Comparison of ENCODE assay signal across 8 mouse cellular contexts in the genomic region with DNA sequence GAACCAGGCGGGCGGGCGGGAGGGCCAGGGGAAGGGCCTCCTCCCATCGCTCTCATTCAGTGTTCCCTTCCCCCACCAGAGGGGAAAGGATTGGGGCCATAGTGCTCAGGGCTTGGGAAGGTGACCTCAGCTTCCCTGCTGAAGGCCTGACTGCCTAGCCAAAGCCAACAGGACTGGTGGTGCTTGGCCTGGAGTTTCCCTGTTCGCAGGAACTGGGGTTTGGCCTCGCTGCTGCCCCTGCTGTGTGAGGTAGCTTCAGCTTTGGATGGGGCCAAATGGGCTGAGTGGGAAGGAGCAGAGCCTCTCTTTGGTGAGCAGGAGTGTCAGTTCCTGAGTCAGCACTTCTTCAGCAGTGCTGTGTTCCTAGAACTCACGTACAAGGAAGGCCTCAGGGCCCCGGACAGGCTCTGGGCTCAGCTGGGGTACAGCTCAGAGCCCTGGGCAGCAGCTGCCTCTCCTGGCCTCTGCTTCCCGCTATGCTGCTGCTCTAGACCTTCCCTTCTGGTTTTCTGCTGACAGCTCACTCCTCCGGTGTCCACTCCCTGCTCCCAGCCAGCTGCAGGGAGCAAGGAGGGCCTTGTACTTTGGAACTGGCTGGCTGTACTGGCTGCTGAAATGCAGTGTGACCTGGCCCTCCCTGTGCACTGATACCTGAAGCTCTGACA. TPM values are rescaled to one million over a fixed set of nuclear protein-coding genes. Genes with fewer than 3 reads are reported as not detected.
DNase-seq lines count a peak whose midpoint lies in the region; ATAC-seq and TF ChIP-seq lines count a peak whose summit lies in the region.
"Had no signal": no experiment of that assay in that cellular context is flagged by ENCODE, and none has a peak within 500 bp of the region (broad histone marks: within the 10 kb centered on the region; RNA-seq: fewer than 3 reads in every experiment).

No protein-coding gene starts in this region.

- in situ Hi-C loops in ES-E14 (cut with MboI; ENCODE audit: low sequenced_read_pairs in 2 of 2, unreplicated experiment in 2 of 2): no loop called here

- H3K9me3 ChIP-seq in ES-E14 (ENCODE audit: control insufficient read depth, insufficient read depth, low read depth, low read length): no peaks in the 10 kb centered on the region
- no peaks in the 10 kb centered on the region for H3K9me3 ChIP-seq in heart, embryonic 13.5 days
- H3K9me3 ChIP-seq: embryonic facial prominence, embryonic 12.5 days had no signal

- no peak for DNase-seq in ES-E14 (ENCODE audit: low read depth, low spot score)
- DNase-seq in kidney, postnatal 14 days: peak; percentile 78
- no peak for DNase-seq in frontal cortex, adult 2 months (ENCODE audit: extremely low spot score in 1 of 2, low spot score in 1 of 2)
- DNase-seq in embryo, embryonic 10 days (ENCODE audit: low spot score): no peak
- DNase-seq in spleen, postnatal 4 days (ENCODE audit: low spot score in 2 of 2): no peak

- no peaks in the 10 kb centered on the region for H3K27me3 ChIP-seq in heart, embryonic 13.5 days (replicated peaks)
- H3K27me3 ChIP-seq: embryonic facial prominence, embryonic 12.5 days had no signal

- H3K27ac ChIP-seq in ES-E14 (ENCODE audit: insufficient read depth, low read depth, low read length, poor library complexity, severe bottlenecking): peak overlapping the region; percentile 32
- peak overlapping the region; percentile 70 for H3K27ac ChIP-seq in brown adipose tissue, adult 24 weeks (replicated peaks; ENCODE audit: low read depth, low read length)
- H3K27ac ChIP-seq in heart, embryonic 13.5 days (replicated peaks): peak overlapping the region; percentile 70
- H3K27ac ChIP-seq: embryonic facial prominence, embryonic 12.5 days had no signal

- H3K36me3 ChIP-seq in ES-E14 (ENCODE audit: control insufficient read depth, insufficient read depth, low read length, poor library complexity, severe bottlenecking): peaks cover 22% of the 10 kb centered on the region
- H3K36me3 ChIP-seq in heart, embryonic 13.5 days: peaks cover 73% of the 10 kb centered on the region

- peak; percentile 40; the same call in 1 of the 2 replicates for ATAC-seq in heart, embryonic 13.5 days (ENCODE audit: extremely low read depth, insufficient number of reproducible peaks, low FRiP score, low TSS enrichment)

- peak overlapping the region in 1 of 2 experiments; percentile 2; a peak in 1 of 4 replicates for H3K4me3 ChIP-seq in ES-E14 (ENCODE audit: insufficient read depth in 1 of 2, low read depth in 1 of 2, low read length in 2 of 2, poor library complexity in 1 of 2, severe bottlenecking in 1 of 2)
- H3K4me3 ChIP-seq in brown adipose tissue, adult 24 weeks (ENCODE audit: insufficient read depth, low read depth, low read length): peak overlapping the region; percentile 0; the same call in 1 of the 2 replicates
- peak overlapping the region; percentile 14; the same call in 1 of the 2 replicates for H3K4me3 ChIP-seq in heart, embryonic 13.5 days
- H3K4me3 ChIP-seq: embryonic facial prominence, embryonic 12.5 days had no signal

- peak overlapping the region; percentile 15 for H3K9ac ChIP-seq in ES-E14 (ENCODE audit: insufficient read depth, low read depth, low read length, poor library complexity, severe bottlenecking)
- H3K9ac ChIP-seq in heart, embryonic 13.5 days: peak overlapping the region; percentile 66
- H3K9ac ChIP-seq: embryonic facial prominence, embryonic 12.5 days had no signal

- peak overlapping the region; percentile 43 for H3K4me2 ChIP-seq in heart, embryonic 13.5 days
- H3K4me2 ChIP-seq: embryonic facial prominence, embryonic 12.5 days had no signal

- 58% methylated on average over 10 of the region's 10 CpGs for WGBS in heart, embryonic 13.5 days

- H3K4me1 ChIP-seq in ES-E14 (ENCODE audit: control insufficient read depth in 2 of 2, insufficient read depth in 2 of 2, low read length in 2 of 2, poor library complexity in 1 of 2): peaks cover 0 to 18% of the 10 kb centered on the region in 2 experiments; a peak in 2 of 4 replicates
- peaks cover 73% of the 10 kb centered on the region for H3K4me1 ChIP-seq in brown adipose tissue, adult 24 weeks (ENCODE audit: control insufficient read depth, insufficient read depth, insufficient read length, low read length)
- peaks cover 63% of the 10 kb centered on the region for H3K4me1 ChIP-seq in heart, embryonic 13.5 days

TF ChIP-seq in ES-E14, 5 proteins besides CTCF, POLR2A, EP300 and RAD21:
- TF ChIP-seq CHD2 (IDR thresholded peaks at IDR 0.05; ENCODE audit: low read depth, low read length) (no peak), ZC3H11A (IDR thresholded peaks at IDR 0.05; ENCODE audit: borderline replicate concordance, low read depth, low read length) (no peak), HCFC1 (IDR thresholded peaks at IDR 0.05; ENCODE audit: borderline replicate concordance, insufficient read depth, low read length) (no peak), ZNF384 (IDR thresholded peaks at IDR 0.05; ENCODE audit: low read depth, low read length) (no peak), MAFK (IDR thresholded peaks at IDR 0.05; ENCODE audit: insufficient read depth, low read depth, low read length) (peak; percentile 93)
TF ChIP-seq in ES-E14: peak in this region for 1.

RNA-seq across cellular contexts. Expression of a gene that starts 14.7 kb away (rescaled TPM):
- total RNA-seq in ES-E14 (2012; rRNA removed): 133 and 162 TPM in 2 replicates
- polyA plus RNA-seq in brown adipose tissue, adult 24 weeks (2012; ENCODE audit: insufficient read depth, insufficient read length, missing spikeins): 39.6 and 42.8 TPM in 2 replicates
- 70.0 and 72.4 TPM in 2 replicates for polyA plus RNA-seq in heart, embryonic 13.5 days (2015; fragmentation: Nextera tagmentation; extraction: Ambion mirVana)
- polyA plus RNA-seq in frontal cortex, adult 2 months (2012; rRNA removed): 48.4 and 49.3 TPM in 2 replicates

RNA-seq across cellular contexts. Expression of a gene that starts 15.0 kb away (rescaled TPM):
- 35.5 and 48.4 TPM in 2 replicates for total RNA-seq in ES-E14 (2012; rRNA removed)
- 2.5 and 2.8 TPM in 2 replicates for polyA plus RNA-seq in brown adipose tissue, adult 24 weeks (2012; ENCODE audit: insufficient read depth, insufficient read length, missing spikeins)
- 0.45 and 0.60 TPM in 2 replicates for polyA plus RNA-seq in heart, embryonic 13.5 days (2015; fragmentation: Nextera tagmentation; extraction: Ambion mirVana)
- 3.2 and 3.3 TPM in 2 replicates for polyA plus RNA-seq in frontal cortex, adult 2 months (2012; rRNA removed)

RNA-seq across cellular contexts. Expression of a gene that starts 43.5 kb away (rescaled TPM):
- total RNA-seq in ES-E14 (2012; rRNA removed): 60.4 and 65.6 TPM in 2 replicates
- polyA plus RNA-seq in brown adipose tissue, adult 24 weeks (2012; ENCODE audit: insufficient read depth, insufficient read length, missing spikeins): 13.9 and 22.2 TPM in 2 replicates
- 46.9 and 48.1 TPM in 2 replicates for polyA plus RNA-seq in heart, embryonic 13.5 days (2015; fragmentation: Nextera tagmentation; extraction: Ambion mirVana)
- polyA plus RNA-seq in frontal cortex, adult 2 months (2012; rRNA removed): 67.6 and 68.4 TPM in 2 replicates

RNA-seq across cellular contexts. Expression of a gene that starts 49.7 kb away (rescaled TPM):
- 29.4 and 43.6 TPM in 2 replicates for total RNA-seq in ES-E14 (2012; rRNA removed)
- 7.9 and 14.0 TPM in 2 replicates for polyA plus RNA-seq in brown adipose tissue, adult 24 weeks (2012; ENCODE audit: insufficient read depth, insufficient read length, missing spikeins)
- polyA plus RNA-seq in heart, embryonic 13.5 days (2015; fragmentation: Nextera tagmentation; extraction: Ambion mirVana): 12.5 and 13.5 TPM in 2 replicates
- polyA plus RNA-seq in frontal cortex, adult 2 months (2012; rRNA removed): 193 and 205 TPM in 2 replicates

RNA-seq across cellular contexts. Expression of a gene that starts 49.8 kb away (rescaled TPM):
- total RNA-seq in ES-E14 (2012; rRNA removed): 31.8 and 45.0 TPM in 2 replicates
- 9.6 and 9.9 TPM in 2 replicates for polyA plus RNA-seq in brown adipose tissue, adult 24 weeks (2012; ENCODE audit: insufficient read depth, insufficient read length, missing spikeins)
- 6.5 and 7.1 TPM in 2 replicates for polyA plus RNA-seq in heart, embryonic 13.5 days (2015; fragmentation: Nextera tagmentation; extraction: Ambion mirVana)
- 29.3 and 31.2 TPM in 2 replicates for polyA plus RNA-seq in frontal cortex, adult 2 months (2012; rRNA removed)
